Mouse (Mus musculus) thymus, adult 2 months (tissue): ENCODE measurements around the gene Gm28043. TPM values are rescaled to one million over a fixed set of nuclear protein-coding genes. Genes with fewer than 3 reads are reported as not detected.

ENCODE experiments used
- DNase-seq: peaks from one replicate; pipeline ENCODE4 v3.0.0; 2021
- H3K27ac ChIP-seq: fragments of 200-500 bp; 2 replicates; pipeline ENCODE4 v1.5.1; 2012; ENCODE audit warnings: low read length, control low read depth; ENCODE audit not compliant: control insufficient read depth, insufficient read depth
- H3K27me3 ChIP-seq: fragments of 200-500 bp; 2 replicates; pipeline ENCODE4 v1.6.1; 2012; ENCODE audit warnings: mild to moderate bottlenecking, low read length, moderate library complexity, mixed read lengths; ENCODE audit not compliant: control insufficient read depth, insufficient read depth
- H3K36me3 ChIP-seq: fragments of 200-500 bp; 2 replicates; pipeline ENCODE4 v1.6.1; 2012; ENCODE audit warnings: mild to moderate bottlenecking, low read length, moderate library complexity; ENCODE audit not compliant: control insufficient read depth, insufficient read depth
- H3K4me1 ChIP-seq: fragments of 200-500 bp; replicated peaks from 2 replicates; pipeline ENCODE4 v1.6.1; 2012; ENCODE audit warnings: low read length; ENCODE audit not compliant: control insufficient read depth, insufficient read depth
- H3K4me3 ChIP-seq: fragments of 200-500 bp; 2 replicates; pipeline ENCODE4 v1.5.1; 2012; ENCODE audit warnings: mild to moderate bottlenecking, low read length, control low read depth, moderate library complexity; ENCODE audit not compliant: control insufficient read depth, insufficient read depth
- CTCF ChIP-seq: fragments of 200-500 bp; IDR thresholded peaks from 2 replicates; pipeline ENCODE4 v1.5.1; 2012; ENCODE audit warnings: mild to moderate bottlenecking, control low read depth, low read length, moderate library complexity, borderline replicate concordance; ENCODE audit not compliant: control insufficient read depth, poor library complexity, insufficient read depth; ENCODE audit errors: extremely low read depth
- POLR2A ChIP-seq: fragments of 200-500 bp; IDR thresholded peaks from 2 replicates; pipeline ENCODE4 v1.6.1; 2012; ENCODE audit warnings: mild to moderate bottlenecking, low read length, control low read depth, moderate library complexity; ENCODE audit not compliant: control insufficient read depth, poor library complexity, insufficient read depth; ENCODE audit errors: extremely low read depth
- WGBS: fragments of 180-500 bp; shearing (Covaris S2); methylation state at CpG from one replicate; pipeline ENCODE4 v1.1.7; 2018; 5-methylcytosine and 5-hydroxymethylcytosine counted together
- polyA plus RNA-seq: library from polyadenylated mRNA; depleted of rRNA; stranded (reverse); fragments of >200 nt; gene quantifications from 2 replicates; pipeline ENCODE4 v1.2.3, GENCODE M21; 2012

Gene Gm28043
- polyA plus RNA-seq, 1 experiment = 2.2 TPM

- no peaks in the 10 kb centered on the region for H3K27me3 ChIP-seq
- WGBS = 98% methylated on average over 5 of the region's 5 CpGs
- H3K36me3 ChIP-seq = peaks cover 72% of the 10 kb centered on the region
- TF ChIP-seq POLR2A (no peak), CTCF (no peak)
- H3K4me3 ChIP-seq = no peak overlapping the region
- no peak for DNase-seq
- no peak overlapping the region for H3K27ac ChIP-seq
- no peaks in the 10 kb centered on the region for H3K4me1 ChIP-seq
Observed at GRCm38 (mm10) chr17:29686771-29687170, 72.1 kb downstream of the Gm28043 start.

GRCm38 (mm10) chr17:29687373-29687772 lies 72.7 kb downstream of the Gm28043 start:
- peaks cover 66% of the 10 kb centered on the region for H3K36me3 ChIP-seq
- no peaks in the 10 kb centered on the region for H3K4me1 ChIP-seq

GRCm38 (mm10) chr17:29688610-29689009 lies 73.9 kb downstream of the Gm28043 start:
- TF ChIP-seq CTCF = no peak
- 99% methylated on average over 10 of the region's 10 CpGs for WGBS
- no peak for DNase-seq
- Histone ChIP-seq H3K27me3 (no peaks in the 10 kb centered on the region), H3K36me3 (peaks cover 60% of the 10 kb centered on the region), H3K4me1 (peaks cover 5% of the 10 kb centered on the region), H3K27ac (no peak overlapping the region), H3K4me3 (no peak overlapping the region)

More at GRCm38 (mm10) chr17:29687373-29687772, 72.7 kb downstream of the Gm28043 start:
- no peaks in the 10 kb centered on the region for H3K27me3 ChIP-seq
- H3K4me3 ChIP-seq = no peak overlapping the region
- TF ChIP-seq CTCF = no peak
- TF ChIP-seq POLR2A = no peak
- WGBS = 96% methylated on average over 6 of the region's 6 CpGs
- no peak for DNase-seq
- no peak overlapping the region for H3K27ac ChIP-seq

- H3K27me3 ChIP-seq = no peaks in the 10 kb centered on the region
- H3K36me3 ChIP-seq = peaks cover 52% of the 10 kb centered on the region
- H3K27ac ChIP-seq = no peak overlapping the region
- no peak for DNase-seq
- 97% methylated on average over 6 of the region's 6 CpGs for whole genome bisulfite sequencing
- no peak for TF ChIP-seq POLR2A
- no peak overlapping the region for H3K4me3 ChIP-seq
- H3K4me1 ChIP-seq = peaks cover 16% of the 10 kb centered on the region
Observed at GRCm38 (mm10) chr17:29690257-29690656, 75.6 kb downstream of the Gm28043 start.

GRCm38 (mm10) chr17:29692827-29693226 lies 78.2 kb downstream of the Gm28043 start:
- 95% methylated on average over 2 of the region's 2 CpGs for WGBS

GRCm38 (mm10) chr17:29693571-29693970 lies 78.9 kb downstream of the Gm28043 start:
- 6% methylated on average over 2 of the region's 2 CpGs for WGBS
- H3K4me3 ChIP-seq = no peak overlapping the region
- peaks cover 16% of the 10 kb centered on the region for H3K4me1 ChIP-seq
- TF ChIP-seq POLR2A (no peak), CTCF (no peak)
- no peak overlapping the region for H3K27ac ChIP-seq
- DNase-seq = peak; percentile 81
- H3K36me3 ChIP-seq = peaks cover 51% of the 10 kb centered on the region
- H3K27me3 ChIP-seq = no peaks in the 10 kb centered on the region

More at GRCm38 (mm10) chr17:29692827-29693226, 78.2 kb downstream of the Gm28043 start:
- DNase-seq = no peak
- Histone ChIP-seq H3K27ac (no peak overlapping the region), H3K36me3 (peaks cover 51% of the 10 kb centered on the region), H3K4me1 (peaks cover 16% of the 10 kb centered on the region), H3K4me3 (no peak overlapping the region), H3K27me3 (no peaks in the 10 kb centered on the region)
- TF ChIP-seq POLR2A (no peak), CTCF (no peak)

GRCm38 (mm10) chr17:29694516-29694915 lies 79.8 kb downstream of the Gm28043 start:
- no peak for DNase-seq
- 93% methylated on average over 4 of the region's 4 CpGs for WGBS
- H3K27me3 ChIP-seq = no peaks in the 10 kb centered on the region
- peaks cover 58% of the 10 kb centered on the region for H3K36me3 ChIP-seq
- H3K27ac ChIP-seq = no peak overlapping the region
- TF ChIP-seq CTCF (no peak), POLR2A (no peak)
- peaks cover 16% of the 10 kb centered on the region for H3K4me1 ChIP-seq
- H3K4me3 ChIP-seq = no peak overlapping the region
